Mouse (Mus musculus): ENCODE measurements around the gene Cavin1. TPM values are rescaled to one million over a fixed set of nuclear protein-coding genes. Genes with fewer than 3 reads are reported as not detected.
"Not testable (repeated sequence)": the region's sequence is repeated elsewhere in the genome, so short reads cannot be mapped to it uniquely, and the experiment has no call there.

The Cavin1 gene
- total and polyA plus RNA-seq, 2 experiments from 2014 or later: 26.0 to 46.0 TPM

DNA sequence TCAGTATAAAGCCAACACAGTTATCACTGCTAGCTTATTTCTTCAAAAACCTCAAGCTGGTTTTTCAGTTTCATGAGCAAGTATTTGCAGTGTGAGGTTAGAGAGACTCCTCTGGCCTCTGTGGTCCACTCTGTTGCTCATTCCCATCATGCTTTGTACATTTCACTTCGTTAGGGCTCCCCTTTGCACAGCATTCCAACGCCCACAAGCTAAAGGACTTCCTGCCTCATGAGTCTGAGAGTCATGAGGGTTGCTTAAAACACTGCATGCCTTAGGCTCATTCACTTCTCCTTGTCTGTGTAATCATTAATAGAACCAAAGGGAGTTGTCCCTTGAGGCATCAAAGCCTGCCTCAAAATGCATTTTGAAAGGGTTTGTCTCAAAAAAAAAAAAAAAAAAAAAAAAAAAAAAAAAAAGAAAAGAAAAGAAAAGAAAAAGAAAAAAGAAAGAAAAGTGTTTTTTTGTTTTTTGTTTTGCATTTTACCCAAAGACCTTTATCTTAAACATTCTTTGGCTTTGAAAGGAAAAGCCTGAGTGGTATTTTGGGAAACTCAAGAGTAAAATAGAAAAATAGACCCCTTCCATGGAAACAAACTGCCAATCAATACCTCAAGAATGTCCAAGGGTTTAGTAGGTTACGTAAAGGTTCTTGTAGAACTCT, 32.5 kb upstream of the Cavin1 start:
- Histone ChIP-seq H3K9me3 (ENCODE audit: low read length) (no peaks in the 10 kb centered on the region), H3K27me3 (ENCODE audit: insufficient read depth, low read length) (0 out of 2 replicates have a peak, but pooled peaks cover 3% of the 10 kb centered on the region), H3K27ac (ENCODE audit: low read depth, low read length) (no peak overlapping the region), H3K4me1 (ENCODE audit: insufficient read depth, low read length) (no peaks in the 10 kb centered on the region), H3K4me3 (ENCODE audit: low read depth, low read length) (no peak overlapping the region), H3K9ac (replicated peaks; ENCODE audit: low read length, poor library complexity, severe bottlenecking) (no peak overlapping the region), H3K36me3 (ENCODE audit: insufficient read depth, low read length) (no peaks in the 10 kb centered on the region), H3K4me2 (ENCODE audit: low read depth, low read length, poor library complexity, severe bottlenecking) (no peak overlapping the region)
- WGBS: 44% methylated on average over 3 of the region's 3 CpGs
- TF ChIP-seq CTCF (IDR thresholded peaks at IDR 0.05): no peak
- no peak for ATAC-seq (ENCODE audit: low FRiP score)
- DNase-seq (ENCODE audit: low spot score): no peak

DNA sequence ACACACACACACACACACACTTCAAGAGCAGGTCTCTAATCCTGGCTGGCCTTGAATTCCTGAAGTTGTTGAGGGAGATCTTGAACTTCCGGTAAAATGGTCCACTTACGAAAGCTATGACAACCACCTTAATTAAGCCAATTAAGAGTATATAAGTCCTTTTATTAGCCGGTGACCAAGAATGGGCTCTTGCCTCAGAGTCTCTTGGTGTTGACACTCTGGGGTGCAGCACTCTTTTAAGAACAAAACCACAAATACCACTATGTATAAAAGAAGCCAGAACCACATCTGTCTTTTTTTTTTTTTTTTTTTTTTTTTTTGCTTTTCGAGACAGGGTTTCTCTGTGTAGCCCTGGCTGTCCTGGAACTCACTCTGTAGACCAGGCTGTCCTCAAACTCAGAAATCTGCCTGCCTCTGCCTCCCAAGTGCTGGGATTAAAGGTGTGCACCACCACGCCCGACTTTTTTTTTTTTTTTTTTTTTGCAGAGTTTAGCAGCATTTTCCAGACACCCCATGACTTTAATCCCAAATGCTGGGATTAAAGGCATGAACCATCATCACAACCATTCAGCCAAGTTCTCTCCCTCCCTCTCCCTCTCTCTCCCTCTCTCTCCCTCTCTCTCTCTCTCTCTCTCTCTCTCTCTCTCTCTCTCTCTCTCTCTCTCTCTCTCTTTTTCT, 31.3 kb upstream of the Cavin1 start:
- not testable (repeated sequence) for H3K27ac ChIP-seq (ENCODE audit: low read depth, low read length); H3K4me3 ChIP-seq (ENCODE audit: low read depth, low read length); H3K4me2 ChIP-seq (ENCODE audit: low read depth, low read length, poor library complexity, severe bottlenecking); H3K9me3 ChIP-seq (ENCODE audit: low read length); H3K9ac ChIP-seq (replicated peaks; ENCODE audit: low read length, poor library complexity, severe bottlenecking); H3K27me3 ChIP-seq (ENCODE audit: insufficient read depth, low read length); H3K4me1 ChIP-seq (ENCODE audit: insufficient read depth, low read length); H3K36me3 ChIP-seq (ENCODE audit: insufficient read depth, low read length); DNase-seq (ENCODE audit: low spot score); ATAC-seq (ENCODE audit: low FRiP score)
- 75% methylated on average over 5 of the region's 6 CpGs for WGBS

DNA sequence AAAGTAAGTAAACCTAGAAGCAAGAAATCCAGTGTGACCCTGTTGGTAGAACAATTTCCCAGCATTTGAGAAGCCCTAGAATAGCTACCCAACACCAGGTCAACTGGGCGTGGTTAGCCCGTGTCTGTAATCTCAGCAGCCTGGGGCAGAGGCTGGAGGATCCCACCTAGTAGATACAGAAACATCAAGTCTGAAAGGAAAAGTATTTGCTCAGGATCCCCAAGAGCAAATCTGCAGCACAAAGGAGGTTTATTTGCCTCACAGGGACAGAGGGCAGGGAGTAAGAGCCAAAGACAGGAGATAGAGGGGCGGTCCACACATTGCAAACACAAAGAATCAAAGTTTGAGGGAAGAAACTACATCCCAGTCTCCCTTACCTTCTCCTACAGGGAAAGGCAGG, 28.6 kb upstream of the Cavin1 start:
- TF ChIP-seq CTCF (IDR thresholded peaks at IDR 0.05): no peak
- 61% methylated on average over 3 of the region's 3 CpGs for WGBS
- no peaks in the 10 kb centered on the region for H3K9me3 ChIP-seq (ENCODE audit: low read length)
- no peaks in the 10 kb centered on the region for H3K4me1 ChIP-seq (ENCODE audit: insufficient read depth, low read length)
- H3K4me3 ChIP-seq (ENCODE audit: low read depth, low read length): no peak overlapping the region
- H3K27ac ChIP-seq (ENCODE audit: low read depth, low read length): no peak overlapping the region
- no peak for ATAC-seq (ENCODE audit: low FRiP score)
- DNase-seq (ENCODE audit: low spot score): no peak
- no peaks in the 10 kb centered on the region for H3K36me3 ChIP-seq (ENCODE audit: insufficient read depth, low read length)
- H3K4me2 ChIP-seq (ENCODE audit: low read depth, low read length, poor library complexity, severe bottlenecking): no peak overlapping the region
- H3K9ac ChIP-seq (replicated peaks; ENCODE audit: low read length, poor library complexity, severe bottlenecking): no peak overlapping the region
- 0 out of 2 replicates have a peak, but pooled peaks cover 3% of the 10 kb centered on the region for H3K27me3 ChIP-seq (ENCODE audit: insufficient read depth, low read length)

DNA sequence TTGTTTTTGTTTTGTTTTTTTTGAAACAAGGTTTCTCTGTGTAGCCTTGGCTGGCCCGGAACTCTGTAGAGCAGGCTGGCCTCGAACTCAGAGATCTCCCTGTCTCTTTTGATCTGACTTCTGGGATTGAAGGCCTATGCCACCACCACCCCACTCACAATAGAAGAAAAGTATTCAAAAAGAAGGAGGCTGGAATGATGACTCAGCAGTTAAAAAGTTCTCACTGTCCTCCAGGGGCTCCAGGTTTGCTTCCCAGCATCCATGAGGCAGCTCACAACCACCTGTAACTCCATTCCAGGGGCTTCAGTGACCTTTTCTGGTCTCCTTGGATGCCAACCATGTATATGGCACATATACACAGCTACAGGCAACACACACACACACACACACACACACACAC, 28.1 kb upstream of the Cavin1 start:
- no peak for TF ChIP-seq CTCF (IDR thresholded peaks at IDR 0.05)
- DNase-seq (ENCODE audit: low spot score) (no peak), ATAC-seq (ENCODE audit: low FRiP score) (no peak)
- H3K4me3 ChIP-seq (ENCODE audit: low read depth, low read length): no peak overlapping the region
- H3K27me3 ChIP-seq (ENCODE audit: insufficient read depth, low read length): 0 out of 2 replicates have a peak, but pooled peaks cover 3% of the 10 kb centered on the region
- H3K9me3 ChIP-seq (ENCODE audit: low read length): no peaks in the 10 kb centered on the region
- no peak overlapping the region for H3K4me2 ChIP-seq (ENCODE audit: low read depth, low read length, poor library complexity, severe bottlenecking)
- no peaks in the 10 kb centered on the region for H3K36me3 ChIP-seq (ENCODE audit: insufficient read depth, low read length)
- WGBS: 84% methylated on average over 2 of the region's 2 CpGs
- no peak overlapping the region for H3K27ac ChIP-seq (ENCODE audit: low read depth, low read length)
- no peaks in the 10 kb centered on the region for H3K4me1 ChIP-seq (ENCODE audit: insufficient read depth, low read length)
- no peak overlapping the region for H3K9ac ChIP-seq (replicated peaks; ENCODE audit: low read length, poor library complexity, severe bottlenecking)

DNA sequence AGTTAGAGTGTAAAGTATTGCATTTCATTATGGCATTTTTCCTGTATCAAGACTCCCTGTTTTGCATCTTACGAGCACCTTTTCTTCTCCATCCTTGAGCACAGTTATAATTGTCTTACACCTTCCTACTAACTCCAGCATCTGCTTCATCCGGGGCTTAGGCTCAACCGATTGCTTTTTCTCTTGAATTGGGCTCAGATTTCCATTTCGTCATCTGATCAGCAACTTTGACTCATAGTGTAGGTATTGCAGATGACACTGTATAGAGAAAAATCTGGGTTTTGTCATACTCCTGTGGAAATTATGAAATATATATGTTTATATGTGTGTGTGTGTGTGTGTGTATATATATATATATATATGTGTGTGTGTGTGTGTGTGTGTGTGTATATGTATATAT, 25.8 kb upstream of the Cavin1 start:
- no peak for ATAC-seq (ENCODE audit: low FRiP score)
- TF ChIP-seq CTCF (IDR thresholded peaks at IDR 0.05): no peak

DNA sequence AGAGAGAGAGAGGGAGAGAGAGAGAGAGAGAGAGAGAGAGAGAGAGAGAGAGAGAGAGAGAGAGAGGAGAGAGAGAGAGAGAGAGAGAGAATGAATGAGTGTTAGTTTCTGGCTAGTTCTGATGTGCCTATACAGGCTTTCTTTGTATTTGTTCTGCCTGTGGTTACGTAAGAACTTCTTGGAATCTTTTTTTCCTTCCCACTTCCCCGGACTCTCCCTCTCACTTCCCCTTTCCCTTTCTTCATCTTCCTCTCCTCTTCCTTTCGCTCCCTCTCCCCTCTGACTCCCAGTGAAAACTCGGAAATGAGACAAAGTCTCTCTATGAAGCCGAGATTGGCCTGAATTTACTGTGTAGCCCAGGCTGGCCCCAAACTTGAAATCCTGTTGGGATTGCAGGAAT, 24.0 kb upstream of the Cavin1 start:
- H3K27me3 ChIP-seq (ENCODE audit: insufficient read depth, low read length): no peaks in the 10 kb centered on the region
- WGBS: 81% methylated on average over 5 of the region's 5 CpGs

More for the DNA sequence above, 25.8 kb upstream of the Cavin1 start:
- DNase-seq (ENCODE audit: low spot score): no peak
- Histone ChIP-seq H3K36me3 (ENCODE audit: insufficient read depth, low read length) (no peaks in the 10 kb centered on the region), H3K27ac (ENCODE audit: low read depth, low read length) (no peak overlapping the region), H3K9ac (replicated peaks; ENCODE audit: low read length, poor library complexity, severe bottlenecking) (no peak overlapping the region), H3K4me3 (ENCODE audit: low read depth, low read length) (no peak overlapping the region), H3K4me2 (ENCODE audit: low read depth, low read length, poor library complexity, severe bottlenecking) (no peak overlapping the region), H3K9me3 (ENCODE audit: low read length) (no peaks in the 10 kb centered on the region), H3K27me3 (ENCODE audit: insufficient read depth, low read length) (0 out of 2 replicates have a peak, but pooled peaks cover 3% of the 10 kb centered on the region), H3K4me1 (ENCODE audit: insufficient read depth, low read length) (no peaks in the 10 kb centered on the region)
- 90% methylated on average over 4 of the region's 4 CpGs for WGBS

More for the DNA sequence above, 24.0 kb upstream of the Cavin1 start:
- H3K9me3 ChIP-seq (ENCODE audit: low read length): no peaks in the 10 kb centered on the region
- H3K4me1 ChIP-seq (ENCODE audit: insufficient read depth, low read length): no peaks in the 10 kb centered on the region
- H3K4me2 ChIP-seq (ENCODE audit: low read depth, low read length, poor library complexity, severe bottlenecking): no peak overlapping the region
- H3K36me3 ChIP-seq (ENCODE audit: insufficient read depth, low read length): no peaks in the 10 kb centered on the region
- no peak overlapping the region for H3K9ac ChIP-seq (replicated peaks; ENCODE audit: low read length, poor library complexity, severe bottlenecking)
- DNase-seq (ENCODE audit: low spot score) (no peak), ATAC-seq (ENCODE audit: low FRiP score) (no peak)
- no peak overlapping the region for H3K4me3 ChIP-seq (ENCODE audit: low read depth, low read length)
- TF ChIP-seq CTCF (IDR thresholded peaks at IDR 0.05): no peak
- no peak overlapping the region for H3K27ac ChIP-seq (ENCODE audit: low read depth, low read length)
